Mouse (Mus musculus) A20 (cell line): ENCODE results near the gene Grik4.

Experiments used
- DNase-seq: peaks from one replicate; pipeline ENCODE4 v3.0.0-alpha.2; 2011; ENCODE audit warnings: low read depth, low spot score

Grik4 gene

GRCm38 (mm10) chr9:42503709-42504108 lies 440.6 kb downstream of the Grik4 start:
- no peak for DNase-seq

DNA sequence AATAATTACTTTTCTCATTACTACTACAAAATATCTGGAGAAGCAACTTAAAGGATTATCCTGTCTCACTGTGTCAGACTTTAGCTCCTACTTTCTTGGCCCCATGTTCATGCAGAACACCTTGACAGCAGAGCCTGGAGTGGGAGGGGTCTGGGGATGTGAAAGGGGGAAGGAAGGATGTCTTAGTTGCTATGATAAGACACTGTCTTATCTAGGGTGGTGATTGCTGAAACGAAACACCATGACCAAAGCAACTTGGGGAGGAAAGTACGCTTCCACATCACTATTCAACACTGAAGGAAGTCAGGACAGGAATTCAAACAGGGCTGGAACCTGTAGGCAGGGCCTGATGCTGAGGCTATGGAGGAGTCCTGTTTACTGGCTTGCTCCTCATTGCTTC lies 448.0 kb downstream of the Grik4 start:
- no peak for DNase-seq

- no peak for DNase-seq
These were observed 452.5 kb downstream of the Grik4 start for GRCm38 (mm10) chr9:42491780-42492179.

GRCm38 (mm10) chr9:42490589-42491382 lies 453.5 kb downstream of the Grik4 start:
- no peak for DNase-seq

DNA sequence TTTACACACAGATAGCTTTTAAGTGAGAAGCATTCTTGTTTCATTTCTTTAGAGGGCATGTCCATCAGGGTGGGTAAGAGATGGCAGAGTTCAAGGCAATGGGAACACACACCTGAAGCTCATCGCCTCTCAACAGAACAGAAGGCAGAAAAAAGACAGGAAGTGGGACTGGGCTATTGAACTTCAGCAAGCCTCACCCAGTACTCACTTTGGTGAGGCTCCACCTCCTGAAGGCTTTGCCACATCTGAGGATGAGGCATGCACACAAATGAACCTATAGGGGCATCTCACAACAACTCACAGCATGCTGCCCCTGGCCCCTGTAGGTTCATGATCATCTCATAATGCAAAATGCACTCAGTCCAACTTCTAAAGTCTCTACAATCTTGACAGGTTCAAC lies 456.2 kb downstream of the Grik4 start:
- no peak for DNase-seq

DNA sequence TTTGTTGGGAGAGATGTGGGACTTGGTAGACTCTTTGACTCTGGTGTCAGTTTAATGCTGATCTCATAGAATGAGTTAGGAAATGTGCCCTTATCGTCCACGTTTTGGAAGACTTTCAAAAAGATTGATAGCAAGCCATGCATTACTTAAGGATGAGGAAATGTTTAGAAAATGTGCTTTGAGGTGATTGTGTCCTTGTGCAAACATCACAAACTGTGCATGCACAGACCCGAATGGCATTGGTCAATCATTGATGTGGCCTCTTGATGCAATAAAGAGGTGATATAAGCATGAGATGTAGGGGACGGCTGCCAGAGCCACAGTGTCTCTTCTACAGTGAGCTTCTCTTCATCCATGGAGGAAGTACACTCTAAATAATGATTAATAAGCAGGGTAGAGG lies 457.4 kb downstream of the Grik4 start:
- no peak for DNase-seq

DNA sequence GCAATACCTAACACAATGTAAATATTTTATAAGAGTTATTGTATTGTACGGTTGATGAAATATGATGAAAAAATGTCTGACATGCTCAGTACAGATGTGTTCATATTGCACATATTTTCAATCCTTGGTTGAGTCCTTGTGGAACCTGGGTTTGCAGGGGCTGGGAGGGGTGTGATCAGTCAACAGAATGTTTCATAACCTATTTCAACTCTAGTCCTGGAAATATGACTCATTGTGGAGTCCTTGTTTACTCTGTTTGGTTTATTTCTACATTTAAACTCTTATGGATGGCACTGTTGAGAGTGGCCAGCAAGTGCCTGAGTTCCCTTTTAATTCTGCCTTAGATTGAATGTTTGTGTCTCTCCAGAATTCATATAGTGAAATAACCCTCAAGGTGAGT lies 459.6 kb downstream of the Grik4 start:
- no peak for DNase-seq

DNA sequence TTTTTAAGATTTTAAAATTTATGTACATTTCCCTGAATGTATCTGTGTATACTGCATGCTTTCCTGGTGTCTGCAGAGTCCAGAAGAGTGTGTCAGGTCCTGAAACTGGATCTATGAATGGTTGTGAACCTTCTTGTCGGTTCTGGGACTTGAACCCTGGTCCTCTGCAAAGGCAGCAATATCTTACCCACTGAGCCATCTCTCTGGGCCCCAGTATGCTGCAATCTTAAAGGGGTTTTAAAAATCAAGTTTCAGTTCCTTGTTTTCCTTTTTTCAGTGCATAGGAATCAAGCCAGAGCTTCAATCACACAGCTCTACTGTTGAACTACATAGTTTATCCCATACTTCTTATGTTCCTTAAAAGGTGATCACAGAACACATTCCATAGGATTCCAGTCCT lies 461.3 kb downstream of the Grik4 start:
- DNase-seq: peak; percentile 47

DNA sequence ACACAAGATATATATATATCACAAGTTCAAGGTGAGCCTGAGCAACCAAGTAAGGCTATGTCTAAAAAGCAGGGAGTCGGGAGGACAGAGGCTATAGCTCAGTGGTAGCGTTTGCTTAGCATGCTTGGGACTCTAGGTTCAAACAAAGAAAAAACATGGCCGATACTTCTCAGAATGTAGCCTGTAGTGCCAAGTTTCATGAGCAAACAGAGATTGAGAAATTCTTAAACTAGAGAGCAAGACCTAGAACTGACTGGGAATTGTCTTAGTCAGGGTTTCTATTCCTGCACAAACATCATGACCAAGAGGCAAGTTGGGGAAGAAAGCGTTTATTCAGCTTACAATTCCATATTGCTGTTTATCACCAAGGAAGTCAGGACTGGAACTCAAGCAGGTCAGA lies 468.1 kb downstream of the Grik4 start:
- DNase-seq: no peak

- no peak for DNase-seq
These were observed 470.0 kb downstream of the Grik4 start for GRCm38 (mm10) chr9:42474244-42474643.

- peak; percentile 95 for DNase-seq
These were observed 472.2 kb downstream of the Grik4 start for GRCm38 (mm10) chr9:42471921-42472747.

DNA sequence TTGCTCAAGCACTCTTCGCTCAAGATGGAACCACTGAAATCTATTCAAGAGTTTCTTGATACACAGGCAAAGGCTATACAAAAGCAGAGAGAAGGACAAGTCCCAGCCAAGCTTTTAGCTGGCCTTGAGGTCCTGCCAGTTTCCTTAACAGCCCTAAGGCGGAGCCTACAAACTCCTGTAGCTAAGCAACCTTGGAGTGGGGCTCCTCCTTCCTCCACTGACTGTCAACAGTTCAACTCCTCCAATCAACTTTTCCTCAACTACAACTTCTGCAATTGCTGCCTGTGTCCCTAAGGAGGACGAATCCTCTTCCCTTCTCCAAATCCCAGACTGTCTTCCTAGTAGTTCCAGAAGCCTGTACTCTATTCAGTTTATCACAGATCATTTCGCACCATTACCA lies 473.1 kb downstream of the Grik4 start:
- DNase-seq: peak; percentile 49

- DNase-seq: no peak
These were observed 475.0 kb downstream of the Grik4 start for GRCm38 (mm10) chr9:42469323-42469722.

DNA sequence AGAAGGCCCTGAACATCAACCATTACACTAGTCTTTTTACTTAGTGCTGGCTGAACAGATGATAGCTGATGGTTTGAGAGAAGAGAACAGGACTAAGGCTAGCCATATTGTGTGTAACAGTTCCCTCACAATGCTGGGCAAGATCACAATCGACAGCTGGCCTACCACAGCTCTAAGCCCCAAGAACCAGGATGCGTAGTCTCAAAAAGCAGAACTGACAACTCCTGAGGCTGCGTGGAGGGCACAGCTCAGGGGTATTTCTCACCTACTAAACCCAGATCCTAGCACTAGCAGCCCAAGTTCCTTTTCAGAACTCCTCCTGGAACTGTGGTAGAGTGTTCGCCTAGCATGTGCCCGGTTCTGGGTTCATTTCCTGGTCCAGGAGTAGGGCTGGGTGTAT lies 475.9 kb downstream of the Grik4 start:
- peak; percentile 53 for DNase-seq
